Mouse (Mus musculus) kidney, embryonic 15.5 days (tissue): ENCODE data around the gene H2-T23. TPM values are rescaled to one million over a fixed set of nuclear protein-coding genes. Genes with fewer than 3 reads are reported as not detected.

ENCODE experiments used
- polyA plus RNA-seq: library from polyadenylated mRNA; unstranded; fragments of >200 nt; fragmentation: Nextera tagmentation; extraction: Ambion mirVana; gene quantifications from 2 replicates; pipeline ENCODE4 v1.2.1, GENCODE M21; 2015

The H2-T23 gene
- polyA plus RNA-seq, 1 experiment from 2014 or later = 4.3 TPM

Other genes starting within 250 kb of the H2-T23 start
- 25.3 and 25.4 TPM in 2 replicates for gene Ier3, start 211.2 kb downstream of the H2-T23 start, polyA plus RNA-seq
- gene Flot1, start 209.6 kb downstream of the H2-T23 start, polyA plus RNA-seq = 42.3 and 44.6 TPM in 2 replicates
- gene Tubb5, start 194.5 kb downstream of the H2-T23 start, polyA plus RNA-seq = 951 and 997 TPM in 2 replicates
- gene Mdc1, start 191.3 kb downstream of the H2-T23 start, polyA plus RNA-seq = 16.5 TPM in 2 replicates
- gene Nrm, start 171.5 kb downstream of the H2-T23 start, polyA plus RNA-seq = 58.0 and 65.7 TPM in 2 replicates
- gene Ppp1r18, start 167.3 kb downstream of the H2-T23 start, polyA plus RNA-seq = 20.8 and 23.2 TPM in 2 replicates
- 40.9 and 42.4 TPM in 2 replicates for gene Dhx16, start 153.0 kb downstream of the H2-T23 start, polyA plus RNA-seq
- gene 2310061I04Rik, start 135.4 kb downstream of the H2-T23 start, polyA plus RNA-seq = 31.2 and 34.7 TPM in 2 replicates
- 86.5 and 91.6 TPM in 2 replicates for gene Atat1, start 122.8 kb downstream of the H2-T23 start, polyA plus RNA-seq
- gene Mrps18b, start 116.5 kb downstream of the H2-T23 start, polyA plus RNA-seq = 88.9 and 89.4 TPM in 2 replicates
- gene Ppp1r10, start 116.4 kb downstream of the H2-T23 start, polyA plus RNA-seq = 47.5 and 47.6 TPM in 2 replicates
- gene Abcf1, start 63.1 kb downstream of the H2-T23 start, polyA plus RNA-seq = 98.1 and 103 TPM in 2 replicates
- gene Gnl1, start 53.0 kb downstream of the H2-T23 start, polyA plus RNA-seq = 51.5 and 52.4 TPM in 2 replicates
- 41.5 and 42.5 TPM in 2 replicates for gene Prr3, start 52.6 kb downstream of the H2-T23 start, polyA plus RNA-seq
- gene H2-T24, start 12.3 kb downstream of the H2-T23 start, polyA plus RNA-seq = 2.9 and 3.5 TPM in 2 replicates
- 13.8 and 14.1 TPM in 2 replicates for gene H2-T22, start 9.9 kb upstream of the H2-T23 start, polyA plus RNA-seq
- not detected in 2 replicates for gene Gm6034, start 10.1 kb upstream of the H2-T23 start, polyA plus RNA-seq
- gene Gm11127, start 25.5 kb upstream of the H2-T23 start, polyA plus RNA-seq = not detected in 2 replicates
- gene Gm19684, start 88.8 kb upstream of the H2-T23 start, polyA plus RNA-seq = not detected in 2 replicates
- gene Gm7030, start 96.6 kb upstream of the H2-T23 start, polyA plus RNA-seq = not detected in 2 replicates
- gene Gm8909, start 135.7 kb upstream of the H2-T23 start, polyA plus RNA-seq = not detected in 2 replicates
- gene H2-T3, start 157.4 kb upstream of the H2-T23 start, polyA plus RNA-seq = not detected in 2 replicates
- 107 and 113 TPM in 2 replicates for gene Rpp21, start 225.2 kb upstream of the H2-T23 start, polyA plus RNA-seq
- gene Trim39, start 239.4 kb upstream of the H2-T23 start, polyA plus RNA-seq = 16.4 and 19.5 TPM in 2 replicates